Mouse (Mus musculus): ENCODE results near the gene Nlrp9c.
"Not testable (repeated sequence)": the region's sequence is repeated elsewhere in the genome, so short reads cannot be mapped to it uniquely, and the experiment has no call there.

The Nlrp9c gene

GRCm38 (mm10) chr7:26403600-26403999 is at the start of gene Nlrp9c:
Nlrp9c (minus strand) TSS chr7:26403700.
- in situ Hi-C loops (cut with MboI; ENCODE audit: low pct_unique_long_range_greater_than_20kb in 1 of 2, low sequenced_read_pairs in 2 of 2, unreplicated experiment in 1 of 2) = not testable (repeated sequence)

GRCm38 (mm10) chr7:26434813-26435212 is 31.3 kb upstream of the Nlrp9c start, which contains the start of gene Nlrp4a:
Nlrp4a (plus strand) TSS chr7:26435113.
- in situ Hi-C loops (cut with MboI; ENCODE audit: low pct_unique_long_range_greater_than_20kb in 1 of 2, low sequenced_read_pairs in 2 of 2, unreplicated experiment in 1 of 2) = no loop called here

- in situ Hi-C loops (cut with MboI; ENCODE audit: low pct_unique_long_range_greater_than_20kb in 1 of 2, low sequenced_read_pairs in 2 of 2, unreplicated experiment in 1 of 2) = not testable (repeated sequence)
These were observed 11.7 kb downstream of the Nlrp9c start for GRCm38 (mm10) chr7:26391811-26392210.

GRCm38 (mm10) chr7:26391137-26391536 is 12.4 kb downstream of the Nlrp9c start:
- in situ Hi-C loops (cut with MboI; ENCODE audit: low pct_unique_long_range_greater_than_20kb in 1 of 2, low sequenced_read_pairs in 2 of 2, unreplicated experiment in 1 of 2) = not testable (repeated sequence)

GRCm38 (mm10) chr7:26386691-26387090 is 16.8 kb downstream of the Nlrp9c start:
- in situ Hi-C loops (cut with MboI; ENCODE audit: low pct_unique_long_range_greater_than_20kb in 1 of 2, low sequenced_read_pairs in 2 of 2, unreplicated experiment in 1 of 2) = not testable (repeated sequence)

- in situ Hi-C loops (cut with MboI; ENCODE audit: low pct_unique_long_range_greater_than_20kb in 1 of 2, low sequenced_read_pairs in 2 of 2, unreplicated experiment in 1 of 2) = no loop called here
These were observed 22.7 kb downstream of the Nlrp9c start for GRCm38 (mm10) chr7:26380807-26381206.

GRCm38 (mm10) chr7:26373221-26373620 is 30.3 kb downstream of the Nlrp9c start:
- in situ Hi-C loops (cut with MboI; ENCODE audit: low pct_unique_long_range_greater_than_20kb in 1 of 2, low sequenced_read_pairs in 2 of 2, unreplicated experiment in 1 of 2) = not testable (repeated sequence)

- in situ Hi-C loops (cut with MboI; ENCODE audit: low pct_unique_long_range_greater_than_20kb in 1 of 2, low sequenced_read_pairs in 2 of 2, unreplicated experiment in 1 of 2) = not testable (repeated sequence)
These were observed 46.8 kb downstream of the Nlrp9c start for GRCm38 (mm10) chr7:26356719-26357118.

GRCm38 (mm10) chr7:26352258-26352657 is 51.2 kb downstream of the Nlrp9c start:
- in situ Hi-C loops (cut with MboI; ENCODE audit: low pct_unique_long_range_greater_than_20kb in 1 of 2, low sequenced_read_pairs in 2 of 2, unreplicated experiment in 1 of 2) = not testable (repeated sequence)

- in situ Hi-C loops (cut with MboI; ENCODE audit: low pct_unique_long_range_greater_than_20kb in 1 of 2, low sequenced_read_pairs in 2 of 2, unreplicated experiment in 1 of 2) = not testable (repeated sequence)
These were observed 53.3 kb downstream of the Nlrp9c start for GRCm38 (mm10) chr7:26350177-26350576.

GRCm38 (mm10) chr7:26320361-26320760 is 83.1 kb downstream of the Nlrp9c start:
- in situ Hi-C loops (cut with MboI; ENCODE audit: low pct_unique_long_range_greater_than_20kb in 1 of 2, low sequenced_read_pairs in 2 of 2, unreplicated experiment in 1 of 2) = not testable (repeated sequence)

- in situ Hi-C loops (cut with MboI; ENCODE audit: low pct_unique_long_range_greater_than_20kb in 1 of 2, low sequenced_read_pairs in 2 of 2, unreplicated experiment in 1 of 2) = not testable (repeated sequence)
These were observed 87.7 kb downstream of the Nlrp9c start for GRCm38 (mm10) chr7:26315809-26316208.

GRCm38 (mm10) chr7:26315194-26315593 is 88.3 kb downstream of the Nlrp9c start:
- in situ Hi-C loops (cut with MboI; ENCODE audit: low pct_unique_long_range_greater_than_20kb in 1 of 2, low sequenced_read_pairs in 2 of 2, unreplicated experiment in 1 of 2) = not testable (repeated sequence)

- in situ Hi-C loops (cut with MboI; ENCODE audit: low pct_unique_long_range_greater_than_20kb in 1 of 2, low sequenced_read_pairs in 2 of 2, unreplicated experiment in 1 of 2) = not testable (repeated sequence)
These were observed 91.7 kb downstream of the Nlrp9c start for GRCm38 (mm10) chr7:26311786-26312185.

GRCm38 (mm10) chr7:26306926-26307325 is 96.6 kb downstream of the Nlrp9c start, which contains the start of gene Cyp2a4:
Cyp2a4 (plus strand) TSS chr7:26307169.
- in situ Hi-C loops (cut with MboI; ENCODE audit: low pct_unique_long_range_greater_than_20kb in 1 of 2, low sequenced_read_pairs in 2 of 2, unreplicated experiment in 1 of 2) = not testable (repeated sequence)

GRCm38 (mm10) chr7:26303429-26304166 is 99.9 kb downstream of the Nlrp9c start:
- in situ Hi-C loops (cut with MboI; ENCODE audit: low pct_unique_long_range_greater_than_20kb in 1 of 2, low sequenced_read_pairs in 2 of 2, unreplicated experiment in 1 of 2) = not testable (repeated sequence)

All from mouse embryonic stem cell (cell line).